Mouse (Mus musculus) kidney, adult 2 months (tissue): Measurements from ENCODE around the gene Nudt13. TPM values are rescaled to one million over a fixed set of nuclear protein-coding genes. Genes with fewer than 3 reads are reported as not detected.
A peak's percentile ranks its signal among the peaks of the same experiment; 100 is the strongest.

Experiments used
- DNase-seq: peaks from one replicate; pipeline ENCODE4 v3.0.0; 2021
- H3K27ac ChIP-seq: fragments of 200-500 bp; 2 replicates; pipeline ENCODE4 v1.5.1; 2012; ENCODE audit warnings: low read depth, low read length, control low read depth, inconsistent platforms; ENCODE audit not compliant: insufficient read depth
- H3K27me3 ChIP-seq: fragments of 200-500 bp; replicated peaks from 2 replicates; pipeline ENCODE4 v1.6.1; 2012; ENCODE audit warnings: mild to moderate bottlenecking, moderate library complexity, low read length, inconsistent platforms; ENCODE audit not compliant: control insufficient read depth, insufficient read depth
- H3K36me3 ChIP-seq: fragments of 200-500 bp; 2 replicates; pipeline ENCODE4 v1.6.1; 2012; ENCODE audit warnings: mild to moderate bottlenecking, moderate library complexity, low read length, inconsistent platforms; ENCODE audit not compliant: control insufficient read depth, insufficient read depth
- H3K4me1 ChIP-seq: fragments of 200-500 bp; 2 replicates; pipeline ENCODE4 v1.6.1; 2011; ENCODE audit warnings: low read length; ENCODE audit not compliant: control insufficient read depth, insufficient read depth
- H3K4me3 ChIP-seq: fragments of 200-500 bp; 2 replicates; pipeline ENCODE4 v1.5.1; 2011; ENCODE audit warnings: mild to moderate bottlenecking, low read depth, low read length, control low read depth; ENCODE audit not compliant: insufficient read depth
- CTCF ChIP-seq: fragments of 200-500 bp; conservative IDR thresholded peaks from 2 replicates; pipeline ENCODE4 v1.5.1; 2011; ENCODE audit warnings: low read depth, mild to moderate bottlenecking, control low read depth, low read length, moderate library complexity, mixed read lengths; ENCODE audit not compliant: insufficient read depth, insufficient read length
- POLR2A ChIP-seq: fragments of 200-500 bp; IDR thresholded peaks from one replicate; pipeline ENCODE4 v1.6.1; 2011; ENCODE audit warnings: low read depth, low read length, control low read depth
- WGBS: fragments of 180-500 bp; shearing (Covaris S2); methylation state at CpG from one replicate; pipeline ENCODE4 v1.1.7; 2018; 5-methylcytosine and 5-hydroxymethylcytosine counted together
- polyA plus RNA-seq: library from polyadenylated mRNA; depleted of rRNA; stranded (reverse); fragments of >200 nt; gene quantifications from 2 replicates; pipeline ENCODE4 v1.2.3, GENCODE M21; 2012; rRNA removed

Gene Nudt13
- polyA plus RNA-seq = 22.4 and 25.4 TPM in 2 replicates

DNA sequence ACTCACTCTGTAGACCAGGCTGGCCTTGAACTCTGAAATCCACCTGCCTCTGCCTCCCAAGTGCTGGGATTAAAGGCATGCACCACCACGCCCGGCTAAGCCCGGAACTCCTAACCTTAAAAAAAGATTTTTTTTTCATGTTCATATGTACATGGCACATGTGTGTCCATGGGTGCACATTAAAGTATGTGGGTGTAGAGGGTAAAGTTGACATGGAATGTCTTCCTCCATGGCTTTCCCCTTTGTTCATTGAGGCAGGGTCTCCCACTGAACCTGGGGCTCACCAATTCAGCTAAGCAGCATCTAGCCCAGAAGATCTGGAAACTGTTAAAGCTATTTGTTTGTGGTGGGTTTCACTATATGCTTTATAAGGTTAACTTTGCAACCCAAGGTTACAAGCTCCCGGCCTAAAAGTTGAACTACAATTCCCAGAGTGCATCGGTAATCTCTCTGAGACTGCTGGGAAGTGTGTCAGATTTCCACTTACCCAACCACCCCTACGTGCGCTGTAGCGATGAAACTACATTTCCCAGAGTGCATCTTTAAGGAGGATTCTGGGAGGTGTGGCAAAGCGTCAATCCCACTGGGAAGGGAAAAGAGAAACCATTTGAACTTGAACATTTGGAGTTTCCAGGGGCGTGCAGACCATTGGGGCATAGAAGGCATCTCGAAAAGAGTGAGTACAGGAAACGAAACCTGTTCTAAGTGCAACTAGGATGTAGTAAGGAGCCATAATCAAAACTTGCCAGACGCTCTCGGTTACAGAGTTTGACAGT, at the start of gene Nudt13:
Gene Nudt13, plus strand, starts transcription at position 581 of the 776 bp plus-strand sequence.
- no peak for TF ChIP-seq CTCF
- TF ChIP-seq POLR2A = no peak
- Histone ChIP-seq H3K4me3 (peak within 1 kb of the TSS; percentile 79), H3K27me3 (no peaks in the 10 kb centered on the region), H3K27ac (peak within 1 kb of the TSS; percentile 66; the same call in 1 of the 2 replicates), H3K36me3 (no peaks in the 10 kb centered on the region), H3K4me1 (peaks cover 3% of the 10 kb centered on the region; the same call in 1 of the 2 replicates)
- WGBS = 22% methylated on average over 14 of the region's 14 CpGs
- DNase-seq = peak; percentile 96

DNA sequence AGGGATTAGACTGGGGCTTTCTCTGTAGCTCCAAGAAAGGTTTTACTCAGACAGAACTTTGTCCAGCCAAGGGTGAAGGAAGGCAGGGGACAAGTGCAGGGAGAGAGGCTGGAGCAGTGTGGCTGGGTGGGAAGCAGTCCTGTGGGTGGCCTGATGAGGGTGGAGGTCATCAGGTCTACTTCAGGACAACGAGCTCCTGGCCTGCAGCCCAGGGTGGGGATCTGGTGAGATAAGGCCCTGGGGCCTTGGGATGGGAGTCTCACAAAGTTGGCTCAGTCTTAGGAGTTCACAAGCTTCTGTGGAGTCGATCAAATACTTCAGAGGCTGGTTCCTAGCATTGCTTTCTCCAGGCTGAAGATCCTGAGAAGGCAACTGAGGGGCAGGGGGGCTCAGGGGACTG, 49.2 kb upstream of the Nudt13 start:
- no peaks in the 10 kb centered on the region for H3K27me3 ChIP-seq
- no peaks in the 10 kb centered on the region for H3K4me1 ChIP-seq
- DNase-seq = no peak
- H3K27ac ChIP-seq = no peak overlapping the region
- H3K36me3 ChIP-seq = no peaks in the 10 kb centered on the region
- TF ChIP-seq POLR2A = no peak
- no peak for TF ChIP-seq CTCF
- no peak overlapping the region for H3K4me3 ChIP-seq
- 49% methylated on average over 2 of the region's 2 CpGs for WGBS

DNA sequence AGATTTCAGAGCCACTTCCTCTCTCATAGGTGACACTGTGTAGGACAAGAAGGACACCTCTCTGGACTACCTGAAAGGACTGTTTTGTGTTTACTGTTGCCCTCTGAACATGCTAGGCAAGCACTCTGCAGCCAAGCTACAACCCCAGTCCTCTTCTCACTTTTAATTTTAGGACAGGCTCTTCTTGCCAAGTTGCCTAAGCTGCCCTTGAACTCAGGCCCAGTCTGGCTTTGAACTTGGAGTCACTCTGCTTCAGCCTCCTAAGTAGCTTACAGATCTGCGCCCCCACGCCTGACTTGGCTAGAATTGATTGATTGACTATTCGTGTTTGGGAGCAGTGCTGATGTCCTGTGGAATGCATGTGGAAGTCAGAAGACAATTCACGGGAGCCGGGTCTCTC, 48.6 kb upstream of the Nudt13 start:
- H3K4me3 ChIP-seq = no peak overlapping the region
- WGBS = 88% methylated on average over 5 of the region's 5 CpGs
- TF ChIP-seq POLR2A (no peak), CTCF (no peak)
- H3K4me1 ChIP-seq = no peaks in the 10 kb centered on the region
- H3K27ac ChIP-seq = no peak overlapping the region
- no peak for DNase-seq
- no peaks in the 10 kb centered on the region for H3K36me3 ChIP-seq
- no peaks in the 10 kb centered on the region for H3K27me3 ChIP-seq

DNA sequence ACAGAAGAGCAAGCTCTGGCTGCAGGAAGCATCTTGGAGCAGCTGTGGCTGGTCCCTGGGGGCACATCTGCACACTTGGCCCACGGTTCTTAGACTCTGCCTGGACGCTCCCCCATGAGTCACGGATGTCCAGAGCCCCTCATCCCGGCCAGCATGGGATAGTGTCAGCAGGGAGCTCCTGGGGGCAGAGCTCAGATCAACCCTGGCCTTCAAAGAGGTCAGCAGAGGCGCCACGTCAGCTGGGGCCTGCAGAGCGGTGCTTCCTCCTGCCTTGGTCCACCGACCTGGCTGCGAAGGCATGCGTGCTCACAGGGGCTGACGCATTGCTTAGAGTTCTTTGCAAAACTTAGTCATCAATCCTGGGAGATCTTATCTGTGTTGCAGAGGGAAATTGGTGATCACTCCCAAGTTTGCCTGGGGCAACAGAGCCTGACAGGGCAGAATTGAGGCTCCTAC, 47.7 kb upstream of the Nudt13 start:
- no peak for DNase-seq
- Histone ChIP-seq H3K27me3 (no peaks in the 10 kb centered on the region), H3K4me1 (no peaks in the 10 kb centered on the region), H3K4me3 (no peak overlapping the region), H3K36me3 (no peaks in the 10 kb centered on the region), H3K27ac (no peak overlapping the region)
- WGBS = 70% methylated on average over 11 of the region's 11 CpGs
- TF ChIP-seq CTCF (no peak), POLR2A (no peak)

DNA sequence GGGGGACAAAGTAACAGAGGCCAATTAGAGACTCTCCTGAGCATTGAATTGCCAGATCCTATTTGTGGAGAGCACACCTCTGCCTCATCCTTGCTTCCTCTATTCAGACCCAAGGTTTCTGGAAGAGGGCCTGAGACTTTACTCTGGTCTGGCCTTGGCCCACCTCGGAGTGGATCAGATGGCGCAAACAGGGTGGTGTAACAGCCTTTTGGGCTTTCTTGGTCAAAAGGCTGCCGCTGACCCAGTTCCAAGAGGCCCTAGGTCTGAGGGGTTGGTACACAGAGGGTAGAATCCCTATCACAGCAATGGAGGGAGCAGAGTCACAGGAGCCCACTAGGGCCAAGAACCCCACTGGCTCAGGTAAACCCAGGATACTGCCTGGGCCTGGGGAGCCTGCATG, 46.5 kb upstream of the Nudt13 start:
- no peaks in the 10 kb centered on the region for H3K27me3 ChIP-seq
- H3K36me3 ChIP-seq = no peaks in the 10 kb centered on the region
- TF ChIP-seq POLR2A (no peak), CTCF (no peak)
- DNase-seq = no peak
- H3K4me1 ChIP-seq = no peaks in the 10 kb centered on the region
- no peak overlapping the region for H3K4me3 ChIP-seq
- WGBS = 96% methylated on average over 3 of the region's 3 CpGs
- H3K27ac ChIP-seq = no peak overlapping the region

DNA sequence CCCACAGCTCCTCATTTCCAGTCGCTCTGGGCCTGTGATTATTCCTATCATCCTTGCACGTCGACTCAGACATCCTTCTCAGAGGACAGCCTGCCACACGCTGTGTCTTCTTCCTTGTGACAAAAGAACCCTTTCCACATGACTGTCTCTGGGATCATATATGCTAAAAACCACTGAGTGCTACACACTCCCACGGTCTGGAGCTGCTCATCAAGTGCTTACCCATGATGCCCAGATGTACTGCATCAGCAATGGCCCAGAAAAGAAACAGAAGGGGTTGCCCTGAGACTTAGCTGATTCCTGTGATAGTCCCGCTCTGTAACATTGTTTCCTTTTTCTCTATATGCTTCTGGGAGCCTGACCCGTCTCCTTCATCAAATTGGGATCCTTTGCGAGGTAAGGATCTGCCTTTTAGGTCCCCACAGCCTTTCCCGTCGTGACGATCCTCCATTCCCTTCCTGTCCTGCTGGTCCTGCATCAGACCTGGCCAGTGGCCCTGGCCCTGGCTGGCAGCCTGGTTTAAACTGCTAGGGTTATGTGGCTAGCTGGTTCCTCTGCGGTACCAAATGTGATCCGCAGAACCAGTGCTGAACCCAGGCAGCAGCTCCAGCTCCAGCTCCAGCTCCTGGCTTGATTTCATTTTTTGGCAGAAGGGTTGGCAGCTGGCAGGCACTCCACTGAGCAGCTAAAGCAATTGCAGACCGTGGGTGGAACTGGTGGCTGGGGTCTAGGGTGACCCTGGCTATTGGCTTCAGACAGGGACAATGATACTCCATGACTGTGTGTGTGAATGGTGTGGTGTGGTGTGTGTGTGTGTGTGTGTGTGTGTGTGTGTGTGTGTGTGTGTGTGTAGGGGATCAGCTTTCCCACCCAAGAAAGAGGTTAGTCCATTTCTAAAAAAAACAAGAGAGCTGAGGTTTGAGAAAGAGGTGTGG, 44.0 kb upstream of the Nudt13 start:
- no peak overlapping the region for H3K27ac ChIP-seq
- no peaks in the 10 kb centered on the region for H3K4me1 ChIP-seq
- TF ChIP-seq POLR2A = no peak
- TF ChIP-seq CTCF = no peak
- DNase-seq = no peak
- H3K4me3 ChIP-seq = no peak overlapping the region
- no peaks in the 10 kb centered on the region for H3K27me3 ChIP-seq
- no peaks in the 10 kb centered on the region for H3K36me3 ChIP-seq
- 77% methylated on average over 14 of the region's 14 CpGs for WGBS
